Comparison of ENCODE assay signal across 8 mouse cellular contexts in the genomic region with DNA sequence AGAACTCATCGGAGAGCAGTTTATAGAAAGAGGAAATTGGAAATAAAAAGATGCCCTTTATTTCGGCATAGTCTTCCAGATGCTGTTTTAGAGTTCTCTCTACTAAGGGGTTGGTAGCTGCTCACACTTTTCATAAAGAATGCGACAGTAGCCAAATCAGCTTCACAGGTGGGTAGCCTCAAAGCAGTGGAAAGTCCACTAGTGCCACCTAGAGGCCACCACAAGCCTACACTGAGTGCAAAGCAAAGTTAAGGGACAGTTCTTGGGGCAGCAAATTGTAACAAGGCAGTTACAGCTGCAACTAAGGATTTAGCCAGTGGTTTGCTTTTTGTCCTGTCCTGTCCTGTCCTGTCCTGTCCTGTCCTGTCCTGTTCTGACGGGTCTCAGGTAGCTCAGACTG. TPM values are rescaled to one million over a fixed set of nuclear protein-coding genes. Genes with fewer than 3 reads are reported as not detected.
DNase-seq lines count a peak whose midpoint lies in the region; ATAC-seq and TF ChIP-seq lines count a peak whose summit lies in the region.

No protein-coding gene starts in this region.

- H3K9ac ChIP-seq in forebrain, postnatal 0 days, result no peak overlapping the region
- no peak overlapping the region for H3K9ac ChIP-seq in forebrain, embryonic 16.5 days (replicated peaks; ENCODE audit: low read depth, low read length)

- 48% methylated on average over 4 of the region's 4 CpGs for WGBS in forebrain, postnatal 0 days
- 48% methylated on average over 4 of the region's 4 CpGs for WGBS in forebrain, embryonic 16.5 days
- WGBS in spleen, adult 2 months, result 46% methylated on average over 4 of the region's 4 CpGs

- peak; percentile 72 for DNase-seq in forebrain, postnatal 0 days
- peak; percentile 21 to 26 for DNase-seq in spleen, adult 2 months (ENCODE audit: low read depth in 1 of 2, low spot score in 2 of 2)
- DNase-seq in spleen, postnatal 4 days (ENCODE audit: low spot score in 2 of 2), result no peak
- DNase-seq in embryo, embryonic 11 days, result peak; percentile 64
- DNase-seq in lung, adult 18-20 months, result peak; percentile 11 to 29
- peak; percentile 41 for DNase-seq in thymus, postnatal 0 days (ENCODE audit: low spot score)
- no peak for DNase-seq in gastrocnemius, postnatal 10 days

- no peaks in the 10 kb centered on the region for H3K9me3 ChIP-seq in forebrain, postnatal 0 days (ENCODE audit: low read length)
- no peaks in the 10 kb centered on the region for H3K9me3 ChIP-seq in forebrain, embryonic 16.5 days (ENCODE audit: control insufficient read depth, low read length)

- H3K4me3 ChIP-seq in forebrain, postnatal 0 days (ENCODE audit: low read depth, low read length), result no peak overlapping the region
- H3K4me3 ChIP-seq in forebrain, embryonic 16.5 days (replicated peaks; ENCODE audit: low read length), result no peak overlapping the region
- H3K4me3 ChIP-seq in spleen, adult 2 months (ENCODE audit: extremely low read depth, insufficient read depth, insufficient read length), result no peak overlapping the region

- TF ChIP-seq POLR2A in spleen, adult 2 months (IDR thresholded peaks at IDR 0.05; ENCODE audit: low read depth, low read length), result no peak

- no peak; the same call in 1 of the 2 replicates for ATAC-seq in forebrain, postnatal 0 days
- ATAC-seq in forebrain, embryonic 16.5 days, result no peak

- H3K4me1 ChIP-seq in forebrain, postnatal 0 days (ENCODE audit: insufficient read depth), result peaks cover 14% of the 10 kb centered on the region
- H3K4me1 ChIP-seq in forebrain, embryonic 16.5 days (replicated peaks; ENCODE audit: control insufficient read depth, insufficient read depth, low read length), result peaks cover 21% of the 10 kb centered on the region
- no peaks in the 10 kb centered on the region for H3K4me1 ChIP-seq in spleen, adult 2 months (ENCODE audit: control insufficient read depth, insufficient read depth, insufficient read length)

- peak; percentile 84 for TF ChIP-seq CTCF in forebrain, postnatal 0 days (IDR thresholded peaks at IDR 0.05; ENCODE audit: low read depth)
- peak; percentile 41; the same call in 1 of the 2 replicates for TF ChIP-seq CTCF in spleen, adult 2 months (IDR thresholded peaks at IDR 0.05; ENCODE audit: extremely low read depth, insufficient read depth, insufficient read length, insufficient replicate concordance)

- H3K36me3 ChIP-seq in forebrain, postnatal 0 days (ENCODE audit: insufficient read depth), result no peaks in the 10 kb centered on the region
- H3K36me3 ChIP-seq in forebrain, embryonic 16.5 days (ENCODE audit: control insufficient read depth, insufficient read depth), result no peaks in the 10 kb centered on the region
- H3K36me3 ChIP-seq in spleen, adult 2 months (ENCODE audit: control insufficient read depth, insufficient read depth, low read length), result no peaks in the 10 kb centered on the region

- no peak overlapping the region for H3K4me2 ChIP-seq in forebrain, postnatal 0 days (ENCODE audit: low read depth)
- H3K4me2 ChIP-seq in forebrain, embryonic 16.5 days (ENCODE audit: low read length), result no peak overlapping the region

- H3K27me3 ChIP-seq in forebrain, postnatal 0 days (ENCODE audit: insufficient read depth, low read length), result no peaks in the 10 kb centered on the region
- H3K27me3 ChIP-seq in forebrain, embryonic 16.5 days (replicated peaks; ENCODE audit: control insufficient read depth, insufficient read depth, low read length), result no peaks in the 10 kb centered on the region
- H3K27me3 ChIP-seq in spleen, adult 2 months (ENCODE audit: control insufficient read depth, insufficient read depth, low read length), result no peaks in the 10 kb centered on the region

- no peak overlapping the region for H3K27ac ChIP-seq in forebrain, postnatal 0 days (ENCODE audit: low read depth, low read length)
- H3K27ac ChIP-seq in forebrain, embryonic 16.5 days (ENCODE audit: low read length), result no peak overlapping the region
- no peak overlapping the region for H3K27ac ChIP-seq in spleen, adult 2 months (ENCODE audit: insufficient read depth, low read length)

RNA-seq across cellular contexts. Expression of a gene that starts 27.0 kb away (rescaled TPM):
- 0.81 and 2.0 TPM in 2 replicates for total RNA-seq in forebrain, postnatal 0 days (2014; rRNA removed)
- polyA plus RNA-seq in forebrain, postnatal 0 days (2015; fragmentation: Nextera tagmentation; extraction: Ambion mirVana), result 0.92 and 1.1 TPM in 2 replicates
- 0.70 and 1.1 TPM in 2 replicates for polyA plus RNA-seq in forebrain, embryonic 16.5 days (2015; fragmentation: Nextera tagmentation; extraction: Ambion mirVana)
- 3.6 and 4.1 TPM in 2 replicates for polyA plus RNA-seq in spleen, adult 2 months (2012; rRNA removed)
- polyA plus RNA-seq in thymus, postnatal 0 days (2015; fragmentation: Nextera tagmentation; extraction: Ambion mirVana), result 0.34 and 1.1 TPM in 2 replicates
- total RNA-seq in gastrocnemius, postnatal 10 days (2021), result under 1 TPM; 0.09 to 0.18 TPM

RNA-seq across cellular contexts. Expression of a gene that starts 34.3 kb away (rescaled TPM):
- 2.0 and 3.0 TPM in 2 replicates for total RNA-seq in forebrain, postnatal 0 days (2014; rRNA removed)
- 1.1 TPM in 2 replicates for polyA plus RNA-seq in forebrain, postnatal 0 days (2015; fragmentation: Nextera tagmentation; extraction: Ambion mirVana)
- polyA plus RNA-seq in forebrain, embryonic 16.5 days (2015; fragmentation: Nextera tagmentation; extraction: Ambion mirVana), result 2.2 and 3.0 TPM in 2 replicates
- polyA plus RNA-seq in spleen, adult 2 months (2012; rRNA removed), result 6.5 and 6.9 TPM in 2 replicates
- polyA plus RNA-seq in thymus, postnatal 0 days (2015; fragmentation: Nextera tagmentation; extraction: Ambion mirVana), result 3.8 and 4.3 TPM in 2 replicates
- total RNA-seq in gastrocnemius, postnatal 10 days (2021), result under 1 TPM; 0.78 to 0.90 TPM

RNA-seq across cellular contexts. Expression of a gene that starts 47.1 kb away (rescaled TPM):
- 216 and 261 TPM in 2 replicates for total RNA-seq in forebrain, postnatal 0 days (2014; rRNA removed)
- polyA plus RNA-seq in forebrain, postnatal 0 days (2015; fragmentation: Nextera tagmentation; extraction: Ambion mirVana), result 31.5 and 32.5 TPM in 2 replicates
- 37.3 and 41.6 TPM in 2 replicates for polyA plus RNA-seq in forebrain, embryonic 16.5 days (2015; fragmentation: Nextera tagmentation; extraction: Ambion mirVana)
- polyA plus RNA-seq in spleen, adult 2 months (2012; rRNA removed), result 41.3 and 53.3 TPM in 2 replicates
- 19.1 and 20.5 TPM in 2 replicates for polyA plus RNA-seq in thymus, postnatal 0 days (2015; fragmentation: Nextera tagmentation; extraction: Ambion mirVana)
- 10 to 100 TPM; 31.1 to 38.8 TPM for total RNA-seq in gastrocnemius, postnatal 10 days (2021)

Comparison
In these comparisons a context has a peak if more than half of its experiments do, and no peak if none do; other contexts are left out.
1. DNase-seq: peak in forebrain, postnatal 0 days (single experiment), spleen, adult 2 months (2 of 2), embryo, embryonic 11 days (single experiment), lung, adult 18-20 months (2 of 2) and thymus, postnatal 0 days (single experiment); none in spleen, postnatal 4 days (0 of 2) and gastrocnemius, postnatal 10 days (single experiment).